Mouse (Mus musculus) hindbrain, postnatal 0 days (tissue): Measurements from ENCODE around the gene Taar3. TPM values are rescaled to one million over a fixed set of nuclear protein-coding genes. Genes with fewer than 3 reads are reported as not detected.
A peak's percentile ranks its signal among the peaks of the same experiment; 100 is the strongest.

Source experiments
- ATAC-seq: fragments of 200-750 bp; cut with Nextera tagmentation; 2 replicates; pipeline ENCODE4 v1.8.0; 2017; ENCODE audit warnings: mild to moderate bottlenecking, moderate TSS enrichment, moderate library complexity
- DNase-seq: peaks from one replicate; pipeline ENCODE4 v3.0.0-alpha.2; 2015; ENCODE audit warnings: low spot score
- H3K27ac ChIP-seq: fragments of 300-500 bp; sonication (generic); 2 replicates; pipeline ENCODE4 v1.5.1; 2014; ENCODE audit warnings: mild to moderate bottlenecking
- H3K27me3 ChIP-seq: fragments of 300-500 bp; sonication (generic); 2 replicates; pipeline ENCODE4 v1.6.1; 2014; ENCODE audit warnings: low read length, mixed read lengths; ENCODE audit not compliant: insufficient read depth
- H3K36me3 ChIP-seq: fragments of 300-500 bp; sonication (generic); 2 replicates; pipeline ENCODE4 v1.6.1; 2014; ENCODE audit warnings: low read length, mixed read lengths; ENCODE audit not compliant: insufficient read depth
- H3K4me1 ChIP-seq: fragments of 300-500 bp; sonication (generic); 2 replicates; pipeline ENCODE4 v1.6.1; 2014; ENCODE audit warnings: antibody characterized with exemption, low read length, mixed read lengths; ENCODE audit not compliant: insufficient read depth
- H3K4me2 ChIP-seq: fragments of 300-500 bp; sonication (generic); 2 replicates; pipeline ENCODE4 v1.6.1; 2014; ENCODE audit warnings: low read depth, mild to moderate bottlenecking, low read length, moderate library complexity, mixed read lengths
- H3K4me3 ChIP-seq: fragments of 300-500 bp; sonication (generic); 2 replicates; pipeline ENCODE4 v1.5.1; 2014; ENCODE audit warnings: low read length
- H3K9ac ChIP-seq: fragments of 300-500 bp; sonication (generic); replicated peaks from 2 replicates; pipeline ENCODE4 v1.6.1; 2014; ENCODE audit warnings: mild to moderate bottlenecking, low read length, moderate library complexity, mixed read lengths
- H3K9me3 ChIP-seq: fragments of 300-500 bp; sonication (generic); 2 replicates; pipeline ENCODE4 v1.6.1; 2016; ENCODE audit warnings: low read length, mixed read lengths
- CTCF ChIP-seq: IDR thresholded peaks from 2 replicates; pipeline ENCODE4 v1.5.1; 2016; ENCODE audit warnings: antibody characterized with exemption, control low read depth, low read depth
- WGBS: fragments of 180-500 bp; shearing (Covaris S2); extraction: QIAGEN DNeasy Blood & Tissue Kit; methylation state at CpG from one replicate; pipeline ENCODE4 v1.1.7; 2014; 5-methylcytosine and 5-hydroxymethylcytosine counted together
- polyA plus RNA-seq: library from polyadenylated mRNA; unstranded; fragments of >200 nt; fragmentation: Nextera tagmentation; extraction: Ambion mirVana; gene quantifications from 2 replicates; pipeline ENCODE4 v1.2.1, GENCODE M21; 2015
- total RNA-seq: library from RNA; depleted of rRNA; stranded (reverse); fragments of >200 nt; gene quantifications from 2 replicates; pipeline ENCODE4 v1.2.3, GENCODE M21; 2014

The Taar3 gene
- total and polyA plus RNA-seq, 2 experiments from 2014 or later: 0.21 TPM; not detected in 1

GRCm38 (mm10) chr10:23964921-23965610 is 15.7 kb downstream of the Taar3 start:
- Histone ChIP-seq H3K4me3 (no peak overlapping the region), H3K36me3 (no peaks in the 10 kb centered on the region), H3K27ac (no peak overlapping the region), H3K4me2 (no peak overlapping the region), H3K4me1 (no peaks in the 10 kb centered on the region), H3K9me3 (no peaks in the 10 kb centered on the region), H3K27me3 (no peaks in the 10 kb centered on the region), H3K9ac (no peak overlapping the region)
- no peak for ATAC-seq
- DNase-seq: no peak
- 88% methylated on average over 6 of the region's 6 CpGs for WGBS
- no peak for TF ChIP-seq CTCF

DNA sequence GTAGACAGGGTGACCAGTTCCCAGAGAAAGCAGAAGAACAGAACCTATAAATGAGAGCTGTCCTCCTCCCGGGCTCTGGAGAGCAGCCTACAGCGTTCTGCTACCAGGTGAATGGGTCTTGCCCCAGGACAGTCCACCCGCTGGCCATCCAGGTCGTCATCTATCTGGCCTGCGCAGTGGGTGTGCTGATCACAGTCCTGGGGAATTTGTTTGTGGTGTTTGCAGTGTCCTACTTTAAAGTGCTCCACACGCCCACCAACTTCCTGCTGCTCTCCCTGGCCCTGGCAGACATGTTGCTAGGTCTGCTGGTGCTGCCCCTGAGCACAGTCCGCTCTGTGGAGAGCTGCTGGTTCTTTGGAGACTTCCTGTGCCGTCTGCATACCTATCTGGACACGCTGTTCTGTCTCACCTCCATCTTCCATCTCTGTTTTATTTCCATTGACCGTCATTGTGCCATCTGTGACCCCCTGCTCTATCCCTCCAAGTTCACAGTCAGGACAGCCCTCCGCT is 21.4 kb downstream of the Taar3 start, which contains the start of gene Taar5:
Gene Taar5, plus strand, starts transcription at position 51 of the 510 bp plus-strand sequence.
- no peak within 1 kb of the TSS for H3K9ac ChIP-seq
- H3K4me2 ChIP-seq: no peak within 1 kb of the TSS
- no peaks in the 10 kb centered on the region for H3K9me3 ChIP-seq
- DNase-seq (no peak), ATAC-seq (no peak)
- no peak for TF ChIP-seq CTCF
- no peaks in the 10 kb centered on the region for H3K4me1 ChIP-seq
- no peak within 1 kb of the TSS for H3K27ac ChIP-seq
- no peaks in the 10 kb centered on the region for H3K36me3 ChIP-seq
- 90% methylated on average over 11 of the region's 11 CpGs for WGBS
- H3K27me3 ChIP-seq: no peaks in the 10 kb centered on the region
- no peak within 1 kb of the TSS for H3K4me3 ChIP-seq

DNA sequence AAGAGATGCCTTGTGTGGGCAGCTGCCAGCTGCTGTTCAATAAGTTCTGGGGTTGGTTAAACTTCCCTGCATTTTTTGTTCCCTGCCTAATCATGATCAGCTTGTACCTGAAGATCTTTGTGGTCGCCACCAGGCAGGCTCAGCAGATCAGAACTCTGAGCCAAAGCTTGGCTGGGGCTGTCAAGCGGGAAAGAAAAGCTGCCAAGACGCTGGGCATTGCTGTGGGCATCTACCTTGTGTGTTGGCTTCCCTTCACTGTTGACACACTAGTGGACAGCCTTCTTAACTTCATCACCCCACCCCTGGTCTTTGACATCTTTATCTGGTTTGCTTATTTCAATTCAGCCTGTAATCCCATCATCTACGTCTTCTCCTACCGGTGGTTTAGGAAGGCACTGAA is 21.9 kb downstream of the Taar3 start:
- no peak overlapping the region for H3K4me3 ChIP-seq
- no peak for ATAC-seq
- no peaks in the 10 kb centered on the region for H3K9me3 ChIP-seq
- H3K27me3 ChIP-seq: no peaks in the 10 kb centered on the region
- WGBS: 76% methylated on average over 5 of the region's 5 CpGs
- no peak overlapping the region for H3K4me2 ChIP-seq
- TF ChIP-seq CTCF: no peak
- no peak overlapping the region for H3K27ac ChIP-seq
- H3K36me3 ChIP-seq: no peaks in the 10 kb centered on the region
- no peak for DNase-seq
- no peak overlapping the region for H3K9ac ChIP-seq
- H3K4me1 ChIP-seq: no peaks in the 10 kb centered on the region

DNA sequence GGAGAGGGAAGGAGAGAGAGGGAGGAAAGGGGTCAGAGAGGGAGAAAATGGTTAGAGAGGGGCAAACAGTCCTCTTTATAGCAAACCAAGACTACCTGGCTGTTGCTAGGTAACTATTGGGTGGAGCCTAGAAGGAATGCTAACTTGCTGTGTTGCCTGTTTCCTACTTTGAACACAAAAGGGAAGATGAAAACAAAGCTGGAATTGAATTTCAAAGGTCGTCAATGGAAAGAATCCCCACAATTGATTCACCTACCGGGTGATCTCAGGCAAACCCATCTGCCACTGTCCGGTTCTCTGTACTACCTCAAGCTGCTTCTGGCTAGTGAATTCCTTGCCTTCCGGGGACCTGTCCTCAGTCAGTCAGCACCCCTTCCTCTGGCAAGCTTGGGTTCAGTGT is 28.6 kb downstream of the Taar3 start:
- WGBS: 40% methylated on average over 4 of the region's 4 CpGs
- Histone ChIP-seq H3K4me3 (no peak overlapping the region), H3K36me3 (no peaks in the 10 kb centered on the region), H3K4me1 (no peaks in the 10 kb centered on the region), H3K9me3 (no peaks in the 10 kb centered on the region), H3K27ac (no peak overlapping the region), H3K9ac (no peak overlapping the region), H3K4me2 (no peak overlapping the region), H3K27me3 (no peaks in the 10 kb centered on the region)
- DNase-seq: no peak
- ATAC-seq: no peak
- TF ChIP-seq CTCF: no peak

GRCm38 (mm10) chr10:23978901-23979705 is 29.7 kb downstream of the Taar3 start:
- ATAC-seq (peak; percentile 89), DNase-seq (peak; percentile 84)
- no peaks in the 10 kb centered on the region for H3K4me1 ChIP-seq
- no peaks in the 10 kb centered on the region for H3K27me3 ChIP-seq
- no peak overlapping the region for H3K4me2 ChIP-seq
- H3K9ac ChIP-seq: no peak overlapping the region
- WGBS: 41% methylated on average over 16 of the region's 16 CpGs
- H3K9me3 ChIP-seq: no peaks in the 10 kb centered on the region
- H3K4me3 ChIP-seq: no peak overlapping the region
- H3K36me3 ChIP-seq: no peaks in the 10 kb centered on the region
- H3K27ac ChIP-seq: no peak overlapping the region
- TF ChIP-seq CTCF: peak; percentile 87

DNA sequence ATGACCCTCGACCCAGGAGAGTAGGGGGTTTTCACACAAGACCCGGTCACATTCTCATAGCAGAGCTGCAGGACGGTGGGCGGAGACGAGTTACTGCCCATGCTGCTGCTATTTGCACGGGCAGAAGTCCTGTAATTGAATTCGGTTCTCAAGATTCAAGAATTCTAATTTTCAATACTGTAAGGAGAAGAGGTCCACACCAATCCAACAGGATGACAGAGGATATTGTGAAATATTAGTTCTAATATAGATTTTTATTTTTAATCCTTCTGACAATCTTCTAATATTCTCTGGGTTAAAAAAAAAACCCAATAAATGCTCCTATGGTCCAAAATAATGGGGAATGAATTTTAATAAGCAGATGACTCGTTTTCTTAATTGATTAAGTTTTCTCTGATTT is 36.2 kb downstream of the Taar3 start, which contains the start of gene Taar6:
Gene Taar6, minus strand, starts transcription at position 101 of the 400 bp plus-strand sequence.
- Histone ChIP-seq H3K36me3 (no peaks in the 10 kb centered on the region), H3K9me3 (no peaks in the 10 kb centered on the region), H3K4me1 (no peaks in the 10 kb centered on the region)

More for the DNA sequence above, 36.2 kb downstream of the Taar3 start, which contains the start of gene Taar6:
- no peak for ATAC-seq
- Histone ChIP-seq H3K9ac (no peak within 1 kb of the TSS), H3K4me2 (no peak within 1 kb of the TSS), H3K4me3 (no peak within 1 kb of the TSS), H3K27me3 (no peaks in the 10 kb centered on the region), H3K27ac (no peak within 1 kb of the TSS)
- TF ChIP-seq CTCF: no peak
- no peak for DNase-seq
- 70% methylated on average over 8 of the region's 8 CpGs for WGBS
